Mouse (Mus musculus) small intestine, adult 2 months (tissue): ENCODE measurements at regions not wholly inside any gene's neighbourhood (a gene's known extent, or its start where the extent isn't known, plus 50 kb on each side); places are given as distances from the start of the nearest gene placed in this dataset.

Source experiments
- CTCF ChIP-seq: fragments of 200-500 bp; IDR thresholded peaks from 2 replicates; pipeline ENCODE4 v1.5.1; 2012; ENCODE audit warnings: low read depth, mild to moderate bottlenecking, control low read depth, inconsistent platforms, low read length, moderate library complexity, mixed read lengths; ENCODE audit not compliant: insufficient replicate concordance, insufficient read length; ENCODE audit errors: extremely low read depth
- POLR2A ChIP-seq: fragments of 200-500 bp; IDR thresholded peaks from 2 replicates; pipeline ENCODE4 v1.6.1; 2012; ENCODE audit warnings: low read depth, mild to moderate bottlenecking, control low read depth, inconsistent platforms, low read length, moderate library complexity

GRCm38 (mm10) chr2:45367436-45368193, 250.4 kb upstream of the Zeb2 start:
- TF ChIP-seq POLR2A (no peak), CTCF (no peak)
